Mouse (Mus musculus): Measurements from ENCODE around the gene Adad1. TPM values are rescaled to one million over a fixed set of nuclear protein-coding genes. Genes with fewer than 3 reads are reported as not detected.

Adad1 gene
- 0.59 and 0.75 TPM in 2 replicates for polyA plus RNA-seq (2015; fragmentation: Nextera tagmentation; extraction: Ambion mirVana)

DNA sequence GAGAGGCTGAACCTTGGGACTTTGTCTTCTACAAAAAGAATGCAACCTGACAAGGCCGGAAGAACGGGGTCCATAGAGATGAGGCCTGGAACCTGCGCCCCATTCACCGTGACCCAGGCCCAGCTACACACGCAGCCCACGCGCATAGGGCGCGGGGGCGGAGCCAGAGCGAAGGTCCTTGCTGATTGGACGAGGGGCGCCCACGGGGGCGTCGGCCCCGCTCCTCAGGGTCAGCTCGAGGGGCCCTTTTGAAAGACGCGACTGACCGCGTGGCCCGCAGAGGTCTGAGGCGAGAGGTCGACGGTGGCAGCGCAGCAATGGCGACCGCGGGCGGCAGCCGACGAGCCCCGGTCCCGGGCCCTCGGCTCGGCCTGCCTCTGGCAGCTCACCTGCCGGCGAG is at the start of gene Adad1:
Adad1 (plus strand) TSS at position 122 of the 400 bp plus-strand sequence.
- 38% methylated on average over 38 of the region's 39 CpGs for WGBS
- peak within 1 kb of the TSS; percentile 45 for H3K4me3 ChIP-seq
- no peak within 1 kb of the TSS for H3K27ac ChIP-seq (replicated peaks)
- no peaks in the 10 kb centered on the region for H3K36me3 ChIP-seq
- H3K9ac ChIP-seq: peak within 1 kb of the TSS; percentile 54; the same call in 1 of the 2 replicates
- H3K4me2 ChIP-seq: peak within 1 kb of the TSS; percentile 67
- no peak for ATAC-seq (ENCODE audit: extremely low read depth, insufficient number of reproducible peaks, low FRiP score, low TSS enrichment)
- H3K9me3 ChIP-seq: peaks cover 13% of the 10 kb centered on the region; the same call in 1 of the 2 replicates
- no peaks in the 10 kb centered on the region for H3K27me3 ChIP-seq (replicated peaks)
- no peaks in the 10 kb centered on the region for H3K4me1 ChIP-seq

DNA sequence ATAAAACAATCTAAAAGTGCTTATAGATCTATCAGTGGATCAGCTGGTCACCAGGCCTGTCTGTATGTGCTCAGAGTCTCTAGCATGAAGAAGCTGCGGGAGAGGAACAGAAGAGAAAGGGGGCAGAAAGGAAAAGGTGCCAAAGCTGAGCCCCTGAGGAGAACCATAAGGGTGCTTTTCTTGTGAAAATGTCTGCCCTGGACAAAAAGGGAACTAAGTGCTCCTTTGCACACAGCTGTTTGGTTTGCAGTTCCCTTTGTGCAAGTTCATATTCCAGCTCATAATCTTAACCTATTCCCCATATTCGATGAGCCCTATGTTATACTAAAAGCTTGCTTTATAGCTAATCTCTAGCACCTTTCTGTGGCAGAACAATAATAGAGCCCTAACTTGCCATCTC is 25.3 kb upstream of the Adad1 start:
- Histone ChIP-seq H3K27me3 (replicated peaks) (no peaks in the 10 kb centered on the region), H3K9ac (no peak overlapping the region), H3K36me3 (peaks cover 67% of the 10 kb centered on the region), H3K9me3 (no peaks in the 10 kb centered on the region), H3K4me3 (no peak overlapping the region), H3K4me2 (no peak overlapping the region), H3K27ac (replicated peaks) (no peak overlapping the region), H3K4me1 (no peaks in the 10 kb centered on the region)
- ATAC-seq (ENCODE audit: extremely low read depth, insufficient number of reproducible peaks, low FRiP score, low TSS enrichment): no peak
- 82% methylated on average over 2 of the region's 2 CpGs for WGBS

GRCm38 (mm10) chr3:37039811-37040210 is 23.5 kb upstream of the Adad1 start:
- Histone ChIP-seq H3K27me3 (replicated peaks) (no peaks in the 10 kb centered on the region), H3K9ac (no peak overlapping the region), H3K36me3 (peaks cover 74% of the 10 kb centered on the region), H3K9me3 (no peaks in the 10 kb centered on the region), H3K4me3 (no peak overlapping the region), H3K4me1 (no peaks in the 10 kb centered on the region), H3K27ac (replicated peaks) (no peak overlapping the region), H3K4me2 (no peak overlapping the region)
- no peak for ATAC-seq (ENCODE audit: extremely low read depth, insufficient number of reproducible peaks, low FRiP score, low TSS enrichment)

- Histone ChIP-seq H3K4me2 (no peak overlapping the region), H3K4me1 (no peaks in the 10 kb centered on the region), H3K9ac (no peak overlapping the region), H3K9me3 (no peaks in the 10 kb centered on the region), H3K27me3 (replicated peaks) (no peaks in the 10 kb centered on the region), H3K27ac (replicated peaks) (no peak overlapping the region), H3K4me3 (no peak overlapping the region), H3K36me3 (peaks cover 38% of the 10 kb centered on the region)
- 96% methylated on average over 1 of the region's 1 CpGs for WGBS
- ATAC-seq (ENCODE audit: extremely low read depth, insufficient number of reproducible peaks, low FRiP score, low TSS enrichment): no peak
Observed at GRCm38 (mm10) chr3:37051491-37051890, 11.8 kb upstream of the Adad1 start.

GRCm38 (mm10) chr3:37073211-37073610 is 9.9 kb downstream of the Adad1 start:
- H3K9me3 ChIP-seq: peaks cover 12% of the 10 kb centered on the region
- ATAC-seq (ENCODE audit: extremely low read depth, insufficient number of reproducible peaks, low FRiP score, low TSS enrichment): no peak
- no peaks in the 10 kb centered on the region for H3K27me3 ChIP-seq (replicated peaks)
- H3K4me3 ChIP-seq: no peak overlapping the region
- no peak overlapping the region for H3K4me2 ChIP-seq
- no peak overlapping the region for H3K27ac ChIP-seq (replicated peaks)
- no peak overlapping the region for H3K9ac ChIP-seq
- no peaks in the 10 kb centered on the region for H3K36me3 ChIP-seq
- H3K4me1 ChIP-seq: no peaks in the 10 kb centered on the region

DNA sequence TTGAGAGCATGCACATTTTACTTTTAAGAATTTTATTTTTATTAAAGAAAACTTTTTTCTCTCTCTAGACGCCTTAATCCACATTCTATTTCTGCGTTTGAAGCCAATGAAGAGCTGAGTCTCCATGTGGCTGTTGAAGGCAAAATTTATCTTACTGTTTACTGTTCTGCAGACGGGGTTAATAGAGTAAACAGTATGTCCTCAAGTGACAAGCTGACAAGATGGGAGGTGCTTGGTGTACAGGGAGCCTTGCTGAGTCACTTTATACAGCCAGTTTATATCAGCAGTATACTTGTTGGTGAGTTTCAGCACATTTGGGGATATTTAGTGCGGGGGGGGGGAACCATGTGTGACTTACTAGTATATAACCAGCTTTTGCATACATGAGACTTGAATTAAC is 21.5 kb downstream of the Adad1 start:
- H3K4me1 ChIP-seq: no peaks in the 10 kb centered on the region
- no peaks in the 10 kb centered on the region for H3K9me3 ChIP-seq
- no peaks in the 10 kb centered on the region for H3K27me3 ChIP-seq (replicated peaks)
- H3K4me2 ChIP-seq: no peak overlapping the region
- H3K4me3 ChIP-seq: no peak overlapping the region
- H3K9ac ChIP-seq: no peak overlapping the region
- ATAC-seq (ENCODE audit: extremely low read depth, insufficient number of reproducible peaks, low FRiP score, low TSS enrichment): no peak
- H3K27ac ChIP-seq (replicated peaks): no peak overlapping the region
- H3K36me3 ChIP-seq: no peaks in the 10 kb centered on the region
- 63% methylated on average over 4 of the region's 4 CpGs for WGBS

DNA sequence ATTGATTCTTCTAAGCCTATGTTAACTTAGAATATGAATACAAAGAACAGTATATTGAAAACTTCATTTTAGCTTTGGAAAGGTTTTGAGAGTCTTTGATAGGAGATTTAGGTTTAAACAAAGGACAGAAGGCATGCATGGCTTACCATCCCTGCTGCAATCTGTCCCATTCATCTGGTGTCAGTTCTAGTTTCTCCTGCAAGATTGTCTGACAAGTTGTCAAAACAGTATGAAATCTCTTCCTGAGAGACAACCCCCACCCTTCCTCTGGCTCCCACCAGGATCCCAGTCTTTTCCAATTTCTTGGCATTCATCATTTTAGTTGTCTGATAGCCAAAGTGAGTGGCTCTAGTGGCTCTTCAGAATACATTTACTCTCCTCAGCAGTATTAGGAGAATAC is 27.4 kb downstream of the Adad1 start:
- Histone ChIP-seq H3K27ac (replicated peaks) (no peak overlapping the region), H3K9ac (no peak overlapping the region), H3K27me3 (replicated peaks) (no peaks in the 10 kb centered on the region), H3K9me3 (no peaks in the 10 kb centered on the region), H3K4me1 (no peaks in the 10 kb centered on the region), H3K4me3 (no peak overlapping the region), H3K4me2 (no peak overlapping the region), H3K36me3 (no peaks in the 10 kb centered on the region)
- ATAC-seq (ENCODE audit: extremely low read depth, insufficient number of reproducible peaks, low FRiP score, low TSS enrichment): no peak

DNA sequence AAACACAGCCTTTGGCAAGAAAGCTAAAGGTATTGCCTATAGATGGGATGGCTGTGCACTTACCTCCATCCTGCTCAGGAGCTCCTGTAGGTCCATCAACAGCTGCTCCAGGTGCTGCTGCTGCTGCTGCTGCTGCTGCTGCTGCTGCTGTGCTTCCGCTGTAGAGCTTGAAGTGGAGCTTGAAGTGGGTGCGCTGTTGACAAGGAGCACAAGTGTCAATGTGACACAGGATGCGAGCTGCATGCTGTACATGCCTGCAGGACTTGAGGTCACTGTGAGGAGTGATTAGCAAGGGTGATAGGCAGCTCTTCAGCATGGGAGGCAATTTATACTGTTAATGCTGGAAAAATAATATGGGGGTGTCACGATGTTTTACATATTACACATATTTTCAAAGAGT is 62.3 kb downstream of the Adad1 start, which contains the start of gene Il2:
Il2 (minus strand) TSS at position 305 of the 400 bp plus-strand sequence.
- no peak for ATAC-seq (ENCODE audit: extremely low read depth, insufficient number of reproducible peaks, low FRiP score, low TSS enrichment)
- Histone ChIP-seq H3K36me3 (no peaks in the 10 kb centered on the region), H3K9me3 (no peaks in the 10 kb centered on the region), H3K27me3 (replicated peaks) (no peaks in the 10 kb centered on the region), H3K27ac (replicated peaks) (no peak within 1 kb of the TSS), H3K9ac (no peak within 1 kb of the TSS), H3K4me1 (0 out of 2 replicates have a peak, but pooled peaks cover 14% of the 10 kb centered on the region), H3K4me2 (no peak within 1 kb of the TSS), H3K4me3 (no peak within 1 kb of the TSS)
- WGBS: 34% methylated on average over 4 of the region's 4 CpGs

DNA sequence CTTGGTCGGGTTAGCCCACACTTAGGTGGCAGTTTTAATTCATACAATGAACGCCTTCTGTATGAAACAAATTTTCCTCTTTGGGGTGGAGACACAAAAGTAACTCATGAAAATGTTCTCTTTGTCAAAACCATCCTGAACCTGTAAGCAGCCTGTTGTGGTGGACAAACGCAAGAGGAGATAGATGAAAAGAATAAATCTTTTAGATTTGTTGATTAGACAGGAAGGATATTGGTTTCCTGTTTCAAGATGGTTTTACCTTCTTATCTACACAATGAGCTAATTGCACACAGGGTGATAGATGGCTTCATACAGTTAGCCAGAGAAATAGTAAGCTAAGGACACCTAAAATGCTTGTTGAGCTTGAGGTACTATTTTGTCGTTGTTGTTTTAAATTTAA is 62.8 kb downstream of the Adad1 start:
- 63% methylated on average over 4 of the region's 4 CpGs for WGBS
- Histone ChIP-seq H3K27ac (replicated peaks) (no peak overlapping the region), H3K9ac (no peak overlapping the region), H3K27me3 (replicated peaks) (no peaks in the 10 kb centered on the region), H3K36me3 (no peaks in the 10 kb centered on the region), H3K9me3 (no peaks in the 10 kb centered on the region), H3K4me2 (no peak overlapping the region), H3K4me1 (0 out of 2 replicates have a peak, but pooled peaks cover 14% of the 10 kb centered on the region), H3K4me3 (no peak overlapping the region)
- ATAC-seq (ENCODE audit: extremely low read depth, insufficient number of reproducible peaks, low FRiP score, low TSS enrichment): no peak

DNA sequence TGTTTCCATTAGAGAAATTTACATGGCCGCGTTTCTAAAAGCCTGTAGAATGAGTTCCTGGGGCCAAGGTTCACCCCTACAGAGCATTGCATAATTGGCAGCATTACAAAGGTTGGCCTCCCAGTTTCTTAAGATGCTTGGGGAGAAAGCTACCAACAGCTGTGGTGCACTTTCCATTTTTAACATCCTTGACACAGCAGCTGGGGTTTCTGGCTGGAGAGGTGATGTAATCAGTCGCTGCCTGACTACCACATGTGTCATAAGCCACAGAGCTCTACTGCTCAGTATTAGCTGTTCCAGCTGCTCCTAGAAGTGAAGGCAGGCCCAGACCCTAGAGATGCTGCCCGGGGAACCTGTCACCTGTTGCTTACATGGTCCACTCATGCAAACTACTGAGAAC is 64.9 kb downstream of the Adad1 start:
- H3K36me3 ChIP-seq: no peaks in the 10 kb centered on the region
- H3K4me3 ChIP-seq: no peak overlapping the region
- H3K27me3 ChIP-seq (replicated peaks): no peaks in the 10 kb centered on the region
- H3K4me1 ChIP-seq: 0 out of 2 replicates have a peak, but pooled peaks cover 14% of the 10 kb centered on the region
- H3K9me3 ChIP-seq: no peaks in the 10 kb centered on the region
- ATAC-seq (ENCODE audit: extremely low read depth, insufficient number of reproducible peaks, low FRiP score, low TSS enrichment): no peak
- no peak overlapping the region for H3K9ac ChIP-seq
- H3K27ac ChIP-seq (replicated peaks): no peak overlapping the region
- 46% methylated on average over 4 of the region's 4 CpGs for WGBS
- no peak overlapping the region for H3K4me2 ChIP-seq

DNA sequence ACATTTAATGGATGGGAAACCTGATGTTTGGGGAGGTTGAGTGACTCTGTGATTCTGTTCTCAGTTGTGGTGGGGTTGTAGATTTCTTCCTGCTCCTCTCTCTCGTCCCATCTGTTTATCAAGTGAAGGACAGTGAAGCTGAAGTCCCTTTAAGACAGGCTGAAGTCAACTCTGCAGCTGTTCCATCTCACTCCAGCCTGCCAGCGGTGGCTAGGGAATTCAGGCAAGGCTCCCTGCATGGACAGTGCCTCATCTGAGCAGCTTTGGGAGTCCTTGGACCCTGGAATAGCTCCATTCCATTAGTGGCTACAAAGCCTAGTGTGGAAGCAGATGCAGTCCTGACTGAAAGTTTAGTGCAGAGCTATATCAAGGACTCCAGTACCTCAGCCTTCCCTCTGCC is 65.7 kb downstream of the Adad1 start:
- no peaks in the 10 kb centered on the region for H3K27me3 ChIP-seq (replicated peaks)
- WGBS: 42% methylated on average over 2 of the region's 2 CpGs
- H3K27ac ChIP-seq (replicated peaks): no peak overlapping the region
- no peaks in the 10 kb centered on the region for H3K9me3 ChIP-seq
- H3K4me2 ChIP-seq: no peak overlapping the region
- no peak for ATAC-seq (ENCODE audit: extremely low read depth, insufficient number of reproducible peaks, low FRiP score, low TSS enrichment)
- 0 out of 2 replicates have a peak, but pooled peaks cover 14% of the 10 kb centered on the region for H3K4me1 ChIP-seq
- no peak overlapping the region for H3K4me3 ChIP-seq
- H3K36me3 ChIP-seq: no peaks in the 10 kb centered on the region
- H3K9ac ChIP-seq: no peak overlapping the region

GRCm38 (mm10) chr3:37137231-37137630 is 73.9 kb downstream of the Adad1 start:
- no peak overlapping the region for H3K9ac ChIP-seq
- WGBS: 36% methylated on average over 4 of the region's 4 CpGs
- no peaks in the 10 kb centered on the region for H3K9me3 ChIP-seq
- H3K36me3 ChIP-seq: no peaks in the 10 kb centered on the region
- no peaks in the 10 kb centered on the region for H3K27me3 ChIP-seq (replicated peaks)
- ATAC-seq (ENCODE audit: extremely low read depth, insufficient number of reproducible peaks, low FRiP score, low TSS enrichment): no peak
- H3K4me3 ChIP-seq: no peak overlapping the region
- no peak overlapping the region for H3K4me2 ChIP-seq
- no peak overlapping the region for H3K27ac ChIP-seq (replicated peaks)
- no peaks in the 10 kb centered on the region for H3K4me1 ChIP-seq

Measured in heart, embryonic 13.5 days (tissue).